13 mouse cellular contexts compared by ENCODE assay signal in genomic region chr7:128541771-128542170, GRCm38 (mm10). TPM values are rescaled to one million over a fixed set of nuclear protein-coding genes. Genes with fewer than 3 reads are reported as not detected.
DNase-seq lines count a peak whose midpoint lies in the region; ATAC-seq and TF ChIP-seq lines count a peak whose summit lies in the region.
"Had no signal": no experiment of that assay in that cellular context is flagged by ENCODE, and none has a peak within 500 bp of the region (broad histone marks: within the 10 kb centered on the region; RNA-seq: fewer than 3 reads in every experiment).

No protein-coding gene starts in this region.

- H3K27me3 ChIP-seq in hindbrain, postnatal 0 days (ENCODE audit: insufficient read depth, low read length), result no peaks in the 10 kb centered on the region
- no peaks in the 10 kb centered on the region for H3K27me3 ChIP-seq in hindbrain, embryonic 11.5 days (ENCODE audit: control insufficient read depth, insufficient read depth, low read length)
- no peaks in the 10 kb centered on the region for H3K27me3 ChIP-seq in testis, adult 2 months (ENCODE audit: control insufficient read depth, insufficient read depth, low read length)
- no peaks in the 10 kb centered on the region for H3K27me3 ChIP-seq in forebrain, embryonic 16.5 days (replicated peaks; ENCODE audit: control insufficient read depth, insufficient read depth, low read length)
- H3K27me3 ChIP-seq: Patski had no signal

- no peaks in the 10 kb centered on the region for H3K36me3 ChIP-seq in hindbrain, postnatal 0 days (ENCODE audit: insufficient read depth, low read length)
- no peaks in the 10 kb centered on the region for H3K36me3 ChIP-seq in hindbrain, embryonic 11.5 days (ENCODE audit: control insufficient read depth, insufficient read depth, low read length)
- H3K36me3 ChIP-seq in testis, adult 2 months (ENCODE audit: control insufficient read depth, insufficient read depth, low read length), result no peaks in the 10 kb centered on the region
- no peaks in the 10 kb centered on the region for H3K36me3 ChIP-seq in forebrain, embryonic 16.5 days (ENCODE audit: control insufficient read depth, insufficient read depth)

- TF ChIP-seq POLR2A in testis, adult 2 months (IDR thresholded peaks at IDR 0.05; ENCODE audit: control insufficient read depth, low read depth, low read length), result no peak

- TF ChIP-seq CTCF in hindbrain, postnatal 0 days (IDR thresholded peaks at IDR 0.05; ENCODE audit: low read depth), result no peak
- TF ChIP-seq CTCF in testis, adult 2 months (IDR thresholded peaks at IDR 0.05; ENCODE audit: control insufficient read depth, insufficient read depth, insufficient replicate concordance, low read depth, low read length), result no peak

- peak overlapping the region; percentile 41; the same call in 1 of the 2 replicates for H3K27ac ChIP-seq in hindbrain, postnatal 0 days
- H3K27ac ChIP-seq in hindbrain, embryonic 11.5 days (ENCODE audit: low read depth, low read length), result no peak overlapping the region
- no peak overlapping the region for H3K27ac ChIP-seq in testis, adult 2 months (ENCODE audit: control insufficient read depth, insufficient read depth, low read depth, low read length)
- no peak overlapping the region for H3K27ac ChIP-seq in forebrain, embryonic 16.5 days (ENCODE audit: low read length)
- H3K27ac ChIP-seq: liver, embryonic 14.5 days had no signal

- peak; percentile 92 for DNase-seq in heart, adult 11 months
- no peak for DNase-seq in heart, postnatal 4 days
- no peak for DNase-seq in hindbrain, postnatal 0 days (ENCODE audit: low spot score)
- DNase-seq in hindbrain, embryonic 11.5 days (ENCODE audit: low spot score), result no peak
- DNase-seq in testis, postnatal 10 days (ENCODE audit: low spot score), result no peak
- DNase-seq: cerebellum, adult 18-20 months; thymus, adult 18-20 months had no signal

- H3K4me3 ChIP-seq in hindbrain, postnatal 0 days (ENCODE audit: low read length), result no peak overlapping the region
- H3K4me3 ChIP-seq in hindbrain, embryonic 11.5 days (ENCODE audit: low read depth, low read length), result no peak overlapping the region
- peak overlapping the region; percentile 29; the same call in 1 of the 2 replicates for H3K4me3 ChIP-seq in testis, adult 2 months (ENCODE audit: control insufficient read depth, low read depth, low read length)
- no peak overlapping the region for H3K4me3 ChIP-seq in forebrain, embryonic 16.5 days (replicated peaks; ENCODE audit: low read length)

- H3K9me3 ChIP-seq in hindbrain, postnatal 0 days (ENCODE audit: low read length), result no peaks in the 10 kb centered on the region
- no peaks in the 10 kb centered on the region for H3K9me3 ChIP-seq in hindbrain, embryonic 11.5 days (ENCODE audit: control insufficient read depth, low read length)
- no peaks in the 10 kb centered on the region for H3K9me3 ChIP-seq in forebrain, embryonic 16.5 days (ENCODE audit: control insufficient read depth, low read length)

- H3K4me1 ChIP-seq in hindbrain, postnatal 0 days (ENCODE audit: insufficient read depth, low read length), result peaks cover 19% of the 10 kb centered on the region
- no peaks in the 10 kb centered on the region for H3K4me1 ChIP-seq in hindbrain, embryonic 11.5 days (replicated peaks; ENCODE audit: control insufficient read depth, insufficient read depth, low read length)
- peaks cover 11% of the 10 kb centered on the region for H3K4me1 ChIP-seq in testis, adult 2 months (ENCODE audit: control insufficient read depth, insufficient read depth, low read length)
- H3K4me1 ChIP-seq in forebrain, embryonic 16.5 days (replicated peaks; ENCODE audit: control insufficient read depth, insufficient read depth, low read length), result no peaks in the 10 kb centered on the region; the same call in 1 of the 2 replicates

- no peak overlapping the region for H3K4me2 ChIP-seq in hindbrain, postnatal 0 days (ENCODE audit: low read depth, low read length)
- no peak overlapping the region for H3K4me2 ChIP-seq in hindbrain, embryonic 11.5 days (replicated peaks; ENCODE audit: low read depth, low read length)
- H3K4me2 ChIP-seq in forebrain, embryonic 16.5 days (ENCODE audit: low read length), result no peak overlapping the region

- no peak overlapping the region for H3K9ac ChIP-seq in hindbrain, postnatal 0 days (replicated peaks; ENCODE audit: low read length)
- H3K9ac ChIP-seq in hindbrain, embryonic 11.5 days (ENCODE audit: low read depth, low read length), result no peak overlapping the region
- H3K9ac ChIP-seq in forebrain, embryonic 16.5 days (replicated peaks; ENCODE audit: low read depth, low read length), result no peak overlapping the region
- H3K9ac ChIP-seq: liver, embryonic 14.5 days had no signal

- ATAC-seq in hindbrain, postnatal 0 days, result 0 out of 2 replicates have a peak, but pooled peaks have one; percentile 7
- ATAC-seq in hindbrain, embryonic 11.5 days (ENCODE audit: low FRiP score), result no peak
- ATAC-seq in cerebellum, adult (ENCODE audit: insufficient number of reproducible peaks, low FRiP score, low TSS enrichment), result no peak
- ATAC-seq in forebrain, embryonic 16.5 days, result no peak
- ATAC-seq: forebrain, embryonic 14.5 days; Patski had no signal

- WGBS in hindbrain, postnatal 0 days, result 74% methylated on average over 17 of the region's 17 CpGs
- 86% methylated on average over 17 of the region's 17 CpGs for WGBS in hindbrain, embryonic 11.5 days
- WGBS in forebrain, embryonic 16.5 days, result 86% methylated on average over 17 of the region's 17 CpGs

RNA-seq across cellular contexts. Expression of gene Bag3, which starts 18.4 kb away (rescaled TPM):
- 100 to 1,000 TPM; 111 TPM for total RNA-seq in heart, postnatal 4 days (2021)
- total RNA-seq in hindbrain, postnatal 0 days (2014; rRNA removed), result 4.5 and 6.7 TPM in 2 replicates
- 4.7 and 5.2 TPM in 2 replicates for polyA plus RNA-seq in hindbrain, postnatal 0 days (2015; fragmentation: Nextera tagmentation; extraction: Ambion mirVana)
- polyA plus RNA-seq in hindbrain, embryonic 11.5 days (2014; fragmentation: Nextera tagmentation; extraction: Ambion mirVana), result 4.3 and 5.6 TPM in 2 replicates
- 18.1 and 21.1 TPM in 2 replicates for polyA plus RNA-seq in testis, adult 2 months (2012; rRNA removed)
- 1.5 and 1.8 TPM in 2 replicates for polyA plus RNA-seq in forebrain, embryonic 16.5 days (2015; fragmentation: Nextera tagmentation; extraction: Ambion mirVana)
